Mouse (Mus musculus) MEL (cell line): ENCODE data around the gene Rac2. TPM values are rescaled to one million over a fixed set of nuclear protein-coding genes. Genes with fewer than 3 reads are reported as not detected.

Experiments
- DNase-seq: peaks from one replicate; pipeline ENCODE4 v3.0.0; 2011; ENCODE audit warnings: low read depth, low spot score
- H3K27ac ChIP-seq: 2 replicates; pipeline ENCODE4 v1.5.1; 2012; ENCODE audit warnings: low read depth, mild to moderate bottlenecking, control low read depth, low read length, moderate library complexity; ENCODE audit not compliant: control insufficient read depth
- H3K27me3 ChIP-seq, 2 experiments: fragments of 150-350 bp in 1 of 2; sonication (generic) in 1 of 2; 2 replicates each; pipeline ENCODE4 v1.6.1; 2012; ENCODE audit warnings: low read length in 2 of 2, mild to moderate bottlenecking in 2 of 2, improper control_type of control experiment in 1 of 2, moderate library complexity in 1 of 2; ENCODE audit not compliant: insufficient read depth in 2 of 2, control insufficient read depth in 1 of 2
- H3K36me3 ChIP-seq, 2 experiments: 2 replicates each; pipeline ENCODE4 v1.6.1; 2012 to 2014; ENCODE audit warnings: low read length in 2 of 2, improper control_type of control experiment in 1 of 2, inconsistent platforms in 1 of 2, mild to moderate bottlenecking in 1 of 2; ENCODE audit not compliant: insufficient read depth in 2 of 2, control insufficient read depth in 1 of 2
- H3K4me1 ChIP-seq, 2 experiments: fragments of 150-350 bp in 1 of 2; sonication (generic) in 1 of 2; 2 replicates each; pipeline ENCODE4 v1.6.1; 2012; ENCODE audit warnings: low read length in 2 of 2, improper control_type of control experiment in 1 of 2, mild to moderate bottlenecking in 1 of 2; ENCODE audit not compliant: insufficient read depth in 2 of 2, control insufficient read depth in 1 of 2
- H3K4me3 ChIP-seq, 2 experiments: fragments of 150-350 bp in 1 of 2; sonication (generic) in 1 of 2; 2 replicates each; pipeline ENCODE4 v1.5.1; 2012; ENCODE audit warnings: low read depth in 2 of 2, low read length in 2 of 2, mild to moderate bottlenecking in 2 of 2, moderate library complexity in 2 of 2, control low read depth in 1 of 2, improper control_type of control experiment in 1 of 2; ENCODE audit not compliant: control insufficient read depth in 1 of 2, insufficient read depth in 1 of 2
- H3K79me2 ChIP-seq: 2 replicates; pipeline ENCODE4 v1.6.1; 2012; ENCODE audit warnings: mild to moderate bottlenecking, low read length, moderate library complexity; ENCODE audit not compliant: control insufficient read depth, poor library complexity, insufficient read depth
- H3K9ac ChIP-seq: 2 replicates; pipeline ENCODE4 v1.6.1; 2012; ENCODE audit warnings: low read depth, mild to moderate bottlenecking, control low read depth, low read length, moderate library complexity; ENCODE audit not compliant: control insufficient read depth, poor library complexity, severe bottlenecking
- H3K9me3 ChIP-seq: fragments of 150-350 bp; sonication (generic); replicated peaks from 2 replicates; pipeline ENCODE4 v1.6.1; 2012; ENCODE audit warnings: mild to moderate bottlenecking, low read length, improper control_type of control experiment, moderate library complexity; ENCODE audit not compliant: insufficient read depth
- CHD2 ChIP-seq: IDR thresholded peaks from 2 replicates; pipeline ENCODE4 v1.6.1; 2011; ENCODE audit warnings: low read length, improper control_type of control experiment
- CTCF ChIP-seq, 3 experiments: IDR thresholded peaks in 2 of 3; conservative IDR thresholded peaks in 1 of 3; 2 replicates each; pipeline ENCODE4 v1.5.1; 2011 to 2012; ENCODE audit warnings: low read length in 3 of 3, low read depth in 2 of 3, mild to moderate bottlenecking in 2 of 3, improper control_type of control experiment in 1 of 3, inconsistent platforms in 1 of 3, mixed read lengths in 1 of 3, moderate library complexity in 1 of 3; ENCODE audit not compliant: control insufficient read depth in 1 of 3, insufficient read depth in 1 of 3, poor library complexity in 1 of 3, severe bottlenecking in 1 of 3
- E2F4 ChIP-seq: IDR thresholded peaks from 2 replicates; pipeline ENCODE4 v1.6.1; 2011; ENCODE audit warnings: low read depth, low read length, improper control_type of control experiment, borderline replicate concordance
- EP300 ChIP-seq, 2 experiments: IDR thresholded peaks; 2 replicates each; pipeline ENCODE4 v1.6.1; 2011; ENCODE audit warnings: improper control_type of control experiment in 2 of 2, low read length in 2 of 2, low read depth in 1 of 2, mild to moderate bottlenecking in 1 of 2
- ETS1 ChIP-seq: IDR thresholded peaks from 2 replicates; pipeline ENCODE4 v1.6.1; 2012; ENCODE audit warnings: low read depth, mild to moderate bottlenecking, inconsistent platforms, low read length, improper control_type of control experiment, moderate library complexity
- KAT2A ChIP-seq: conservative IDR thresholded peaks from 2 replicates; pipeline ENCODE4 v1.6.1; 2012; ENCODE audit warnings: low read depth, low read length, improper control_type of control experiment, inconsistent platforms
- MAX ChIP-seq: IDR thresholded peaks from 2 replicates; pipeline ENCODE4 v1.6.1; 2011; ENCODE audit warnings: low read length, improper control_type of control experiment
- MEF2A ChIP-seq: IDR thresholded peaks from 2 replicates; pipeline ENCODE4 v1.6.1; 2014; ENCODE audit warnings: low read depth, mild to moderate bottlenecking, inconsistent platforms, low read length, improper control_type of control experiment; ENCODE audit not compliant: poor library complexity, insufficient replicate concordance, severe bottlenecking; ENCODE audit errors: extremely low read depth
- MYB ChIP-seq: IDR thresholded peaks from 2 replicates; pipeline ENCODE4 v1.6.1; 2011; ENCODE audit warnings: mild to moderate bottlenecking, low read depth, low read length, improper control_type of control experiment
- POLR2AphosphoS2 ChIP-seq: IDR thresholded peaks from 2 replicates; pipeline ENCODE4 v1.6.1; 2011; ENCODE audit warnings: low read length, improper control_type of control experiment
- TAL1 ChIP-seq: IDR thresholded peaks from 2 replicates; pipeline ENCODE4 v1.6.1; 2012; ENCODE audit warnings: mild to moderate bottlenecking, inconsistent platforms, low read length, moderate library complexity, mixed read lengths
- USF1 ChIP-seq: IDR thresholded peaks from 2 replicates; pipeline ENCODE4 v1.6.1; 2014; ENCODE audit warnings: low read depth, mild to moderate bottlenecking, inconsistent platforms, low read length, improper control_type of control experiment, moderate library complexity
- USF2 ChIP-seq, 2 experiments: IDR thresholded peaks; 2 replicates each; pipeline ENCODE4 v1.6.1; 2011 to 2012; ENCODE audit warnings: improper control_type of control experiment in 2 of 2, low read length in 2 of 2, borderline replicate concordance in 1 of 2, inconsistent platforms in 1 of 2, low read depth in 1 of 2, mild to moderate bottlenecking in 1 of 2; ENCODE audit not compliant: insufficient read depth in 1 of 2
- ZMIZ1 ChIP-seq: IDR thresholded peaks from 2 replicates; pipeline ENCODE4 v1.6.1; 2012; ENCODE audit warnings: low read depth, mild to moderate bottlenecking, inconsistent platforms, low read length, improper control_type of control experiment, moderate library complexity
- polyA plus RNA-seq, 2 experiments: library from polyadenylated mRNA; stranded (reverse) in 1 of 2; unstranded in 1 of 2; fragments of >175 nt in 1 of 2; fragments of >200 nt in 1 of 2; gene quantifications; 2 replicates each; pipeline versions ENCODE4 v1.2.1 to v1.2.4; 2012; ENCODE audit warnings: low replicate concordance in 2 of 2, low read depth in 1 of 2; ENCODE audit not compliant: insufficient read length in 2 of 2, insufficient read depth in 1 of 2, missing spikeins in 1 of 2
- total RNA-seq: library from RNA; depleted of rRNA; stranded (reverse); fragments of 300-350 nt; gene quantifications from 2 replicates; pipeline ENCODE4 v1.2.3, GENCODE M21; 2012

Rac2 gene
- total and polyA plus RNA-seq, 3 experiments: 257 to 881 (median 772) TPM

- TF ChIP-seq MEF2A: no peak
- TF ChIP-seq EP300 (IDR thresholded peaks at IDR 0.05; ENCODE audit: low read depth in 1 of 2, low read length in 2 of 2): peak; percentile 78 to 92
- TF ChIP-seq KAT2A: no peak
- no peak for TF ChIP-seq POLR2AphosphoS2
Measured at GRCm38 (mm10) chr15:78571554-78572269, 871 bp downstream of the Rac2 start (continued).

GRCm38 (mm10) chr15:78570170-78570569 lies 2.4 kb downstream of the Rac2 start:
- Histone ChIP-seq H3K79me2 (peaks cover 18% of the 10 kb centered on the region), H3K27ac (no peak overlapping the region), H3K4me1 (peaks cover 4 to 33% of the 10 kb centered on the region in 2 experiments), H3K9me3 (no peaks in the 10 kb centered on the region), H3K4me3 (no peak overlapping the region), H3K36me3 (peaks cover 8 to 25% of the 10 kb centered on the region in 2 experiments; a peak in 3 of 4 replicates), H3K9ac (no peak overlapping the region), H3K27me3 (no peaks in the 10 kb centered on the region)
- TF ChIP-seq CTCF (IDR thresholded peaks at IDR 0.05 in 2 of 3, conservative IDR thresholded peaks at IDR 0.05 in 1 of 3; ENCODE audit: control insufficient read depth in 1 of 3, insufficient read depth in 1 of 3, low read depth in 2 of 3, low read length in 3 of 3, poor library complexity in 1 of 3, severe bottlenecking in 1 of 3): no peak
- no peak for TF ChIP-seq USF1
- TF ChIP-seq MYB: no peak
- no peak for TF ChIP-seq CHD2
- peak; percentile 19; the same call in 1 of the 2 replicates for TF ChIP-seq TAL1
- TF ChIP-seq USF2 (IDR thresholded peaks at IDR 0.05; ENCODE audit: borderline replicate concordance in 1 of 2, insufficient read depth in 1 of 2, low read depth in 1 of 2, low read length in 2 of 2): no peak
- no peak for TF ChIP-seq MAX
- TF ChIP-seq E2F4: no peak
- no peak for DNase-seq

- Histone ChIP-seq H3K4me1 (peaks cover 16 to 45% of the 10 kb centered on the region in 2 experiments), H3K27ac (no peak overlapping the region), H3K36me3 (peaks cover 10 to 38% of the 10 kb centered on the region in 2 experiments; a peak in 3 of 4 replicates), H3K79me2 (peaks cover 18% of the 10 kb centered on the region), H3K27me3 (no peaks in the 10 kb centered on the region), H3K4me3 (no peak overlapping the region), H3K9ac (no peak overlapping the region), H3K9me3 (no peaks in the 10 kb centered on the region)
- no peak for TF ChIP-seq EP300 (IDR thresholded peaks at IDR 0.05; ENCODE audit: low read depth in 1 of 2, low read length in 2 of 2)
- TF ChIP-seq ZMIZ1: no peak
- no peak for TF ChIP-seq ETS1
- peak; percentile 26 for DNase-seq
Measured at GRCm38 (mm10) chr15:78567608-78568120, 4.9 kb downstream of the Rac2 start.
